Comparison of ENCODE assay signal across 8 mouse cellular contexts in genomic region chr11:101763723-101764122, GRCm38 (mm10). TPM values are rescaled to one million over a fixed set of nuclear protein-coding genes. Genes with fewer than 3 reads are reported as not detected.
DNase-seq lines count a peak whose midpoint lies in the region; ATAC-seq lines count a peak whose summit lies in the region.

No protein-coding gene starts in this region.

- DNase-seq in adrenal gland, adult 2 months: peak; percentile 18
- no peak for DNase-seq in adrenal gland, postnatal 4 days (ENCODE audit: low spot score in 2 of 2)
- peak; percentile 38 for DNase-seq in kidney, postnatal 14 days
- DNase-seq in kidney, postnatal 4 days: no peak
- DNase-seq in MN1 (ENCODE audit: low spot score): peak; percentile 83
- DNase-seq in forelimb bud, embryonic 11.5 days (ENCODE audit: low read depth, low spot score): peak; percentile 69
- DNase-seq in thymus, adult 18-20 months: no peak

- peak; percentile 65; the same call in 1 of the 2 replicates for ATAC-seq in monocyte, adult 5-6 weeks (replicated peaks; ENCODE audit: insufficient number of reproducible peaks, low FRiP score, low TSS enrichment, poor library complexity, severe bottlenecking)

RNA-seq across cellular contexts. Expression of gene Etv4, which starts 21.4 kb away (rescaled TPM):
- 1 to 10 TPM in 1 of 2 experiments, under 1 TPM in 1; 0.58 to 1.9 TPM for total RNA-seq in adrenal gland, adult 2 months (2021)
- polyA plus RNA-seq in adrenal gland, adult 2 months (2012; rRNA removed): 3.4 and 4.7 TPM in 2 replicates
- 1 to 10 TPM; 6.5 to 9.9 TPM for total RNA-seq in adrenal gland, postnatal 4 days (2021)
- total RNA-seq in monocyte, adult 5-6 weeks (2017): not detected in 3 replicates

RNA-seq across cellular contexts. Expression of gene Dhx8, which starts 31.0 kb away (rescaled TPM):
- total RNA-seq in adrenal gland, adult 2 months (2021): 10 to 100 TPM; 25.0 to 28.6 TPM
- polyA plus RNA-seq in adrenal gland, adult 2 months (2012; rRNA removed): 4.9 and 5.8 TPM in 2 replicates
- total RNA-seq in adrenal gland, postnatal 4 days (2021): 10 to 100 TPM; 29.1 to 32.7 TPM
- 45.9 to 64.3 TPM (median 49.0 TPM) in 3 replicates for total RNA-seq in monocyte, adult 5-6 weeks (2017)

Comparison
In these comparisons a context has a peak if more than half of its experiments do, and no peak if none do; other contexts are left out.
1. DNase-seq: peak in adrenal gland, adult 2 months (single experiment), kidney, postnatal 14 days (single experiment), MN1 (single experiment) and forelimb bud, embryonic 11.5 days (single experiment); none in adrenal gland, postnatal 4 days (0 of 2), kidney, postnatal 4 days (0 of 2) and thymus, adult 18-20 months (0 of 2).